Mouse (Mus musculus) lung, postnatal 25 days (tissue): ENCODE measurements around the gene Lrrk1.
A peak's percentile ranks its signal among the peaks of the same experiment; 100 is the strongest.
"Not testable (repeated sequence)": the region's sequence is repeated elsewhere in the genome, so short reads cannot be mapped to it uniquely, and the experiment has no call there.

Experiments used
- DNase-seq: peaks from one replicate; pipeline ENCODE4 v3.0.0; 2022; ENCODE audit warnings: low spot score

The Lrrk1 gene

GRCm38 (mm10) chr7:66195881-66196280, 192.3 kb downstream of the Lrrk1 start:
- DNase-seq: no peak

GRCm38 (mm10) chr7:66194511-66194910, 193.6 kb downstream of the Lrrk1 start:
- DNase-seq: no peak

GRCm38 (mm10) chr7:66190385-66190784, 197.8 kb downstream of the Lrrk1 start:
- DNase-seq: not testable (repeated sequence)

- no peak for DNase-seq
Measured at GRCm38 (mm10) chr7:66187581-66188231, 200.4 kb downstream of the Lrrk1 start.

GRCm38 (mm10) chr7:66185370-66185769, 202.8 kb downstream of the Lrrk1 start:
- peak; percentile 32 for DNase-seq

GRCm38 (mm10) chr7:66184026-66184425, 204.1 kb downstream of the Lrrk1 start:
- no peak for DNase-seq

- peak; percentile 53 for DNase-seq
Measured at GRCm38 (mm10) chr7:66183404-66183803, 204.7 kb downstream of the Lrrk1 start.

- DNase-seq: no peak
Measured at GRCm38 (mm10) chr7:66182075-66182715, 206.0 kb downstream of the Lrrk1 start.

- no peak for DNase-seq
Measured at GRCm38 (mm10) chr7:66180711-66181365, 207.3 kb downstream of the Lrrk1 start.

GRCm38 (mm10) chr7:66180260-66180659, 207.9 kb downstream of the Lrrk1 start:
- DNase-seq: no peak

GRCm38 (mm10) chr7:66179711-66180110, 208.4 kb downstream of the Lrrk1 start:
- no peak for DNase-seq

- peak; percentile 64 for DNase-seq
Measured at GRCm38 (mm10) chr7:66179120-66179581, 209.0 kb downstream of the Lrrk1 start.

GRCm38 (mm10) chr7:66178101-66178500, 210.0 kb downstream of the Lrrk1 start:
- no peak for DNase-seq

GRCm38 (mm10) chr7:66176929-66177328, 211.2 kb downstream of the Lrrk1 start:
- DNase-seq: no peak
